Mouse (Mus musculus): ENCODE results near the gene Col6a4.

GRCm38 (mm10) chr9:106137671-106138216 lies 41.2 kb upstream of the Col6a4 start:
- TF ChIP-seq ELF1 (IDR thresholded peaks at IDR 0.05; ENCODE audit: low read depth, low read length) (no peak), CTCF (conservative IDR thresholded peaks at IDR 0.05 in 1 of 2, IDR thresholded peaks at IDR 0.05 in 1 of 2; ENCODE audit: low read depth in 2 of 2, low read length in 2 of 2) (no peak), NRF1 (IDR thresholded peaks at IDR 0.05; ENCODE audit: low read depth, low read length) (no peak), EP300 (IDR thresholded peaks at IDR 0.05; ENCODE audit: low read length) (no peak)
